Mouse (Mus musculus): ENCODE measurements around the gene Klc2. TPM values are rescaled to one million over a fixed set of nuclear protein-coding genes. Genes with fewer than 3 reads are reported as not detected.
"Not testable (repeated sequence)": the region's sequence is repeated elsewhere in the genome, so short reads cannot be mapped to it uniquely, and the experiment has no call there.

Gene Klc2
- polyA plus RNA-seq, 1 experiment from 2014 or later = 1.9 TPM

DNA sequence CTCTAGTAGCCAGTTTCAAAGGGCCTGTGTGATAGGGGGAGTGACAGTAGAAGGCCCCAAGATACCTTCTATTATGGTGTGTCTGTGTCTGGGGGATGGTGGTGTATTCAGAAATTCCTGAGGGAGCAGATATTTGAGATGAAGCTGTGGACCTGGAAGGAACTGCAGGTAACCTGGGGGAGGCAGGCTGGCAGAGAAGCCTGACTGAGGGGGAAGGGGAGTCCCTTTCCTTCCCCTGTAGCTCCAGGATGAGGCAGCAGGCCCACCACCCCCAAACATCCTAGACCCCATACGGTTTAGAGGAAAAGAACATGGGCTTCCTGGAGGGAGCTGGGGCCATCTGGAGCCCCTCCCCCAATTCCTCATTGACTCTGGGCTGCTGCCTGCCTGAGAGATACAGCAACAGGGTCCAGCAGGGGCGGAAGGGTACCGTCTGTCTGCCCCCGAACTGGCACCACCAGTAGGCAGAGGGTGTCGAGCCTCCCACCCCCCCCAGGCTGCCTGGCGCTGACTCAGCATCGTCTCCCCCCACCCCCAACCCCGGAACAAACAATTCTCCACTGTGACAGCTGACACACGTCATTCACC lies 22.4 kb downstream of the Klc2 start:
- Histone ChIP-seq H3K4me2 (ENCODE audit: low read depth, low read length) (no peak overlapping the region), H3K27me3 (ENCODE audit: control insufficient read depth, insufficient read depth, low read depth, low read length) (peaks cover 14% of the 10 kb centered on the region), H3K4me1 (ENCODE audit: control insufficient read depth, low read depth, low read length) (peaks cover 23% of the 10 kb centered on the region), H3K4me3 (ENCODE audit: low read depth, low read length) (no peak overlapping the region), H3K9ac (ENCODE audit: low read depth, low read length) (no peak overlapping the region), H3K36me3 (ENCODE audit: control insufficient read depth, insufficient read depth) (no peaks in the 10 kb centered on the region; the same call in 1 of the 2 replicates), H3K27ac (ENCODE audit: low read length) (no peak overlapping the region), H3K9me3 (replicated peaks; ENCODE audit: control insufficient read depth, low read length) (no peaks in the 10 kb centered on the region)
- ATAC-seq (ENCODE audit: low read depth) = no peak
- WGBS (ENCODE audit: insufficient replicate concordance) = 5% methylated on average over 9 of the region's 9 CpGs

- Histone ChIP-seq H3K9ac (ENCODE audit: low read depth, low read length) (no peak overlapping the region), H3K4me2 (ENCODE audit: low read depth, low read length) (no peak overlapping the region), H3K27ac (ENCODE audit: low read length) (no peak overlapping the region), H3K9me3 (replicated peaks; ENCODE audit: control insufficient read depth, low read length) (no peaks in the 10 kb centered on the region), H3K4me1 (ENCODE audit: control insufficient read depth, low read depth, low read length) (peaks cover 23% of the 10 kb centered on the region), H3K27me3 (ENCODE audit: control insufficient read depth, insufficient read depth, low read depth, low read length) (peaks cover 14% of the 10 kb centered on the region), H3K36me3 (ENCODE audit: control insufficient read depth, insufficient read depth) (no peaks in the 10 kb centered on the region; the same call in 1 of the 2 replicates), H3K4me3 (ENCODE audit: low read depth, low read length) (no peak overlapping the region)
- 42% methylated on average over 11 of the region's 11 CpGs for WGBS (ENCODE audit: insufficient replicate concordance)
- no peak for ATAC-seq (ENCODE audit: low read depth)
These were observed 23.5 kb downstream of the Klc2 start for GRCm38 (mm10) chr19:5094746-5095417.

DNA sequence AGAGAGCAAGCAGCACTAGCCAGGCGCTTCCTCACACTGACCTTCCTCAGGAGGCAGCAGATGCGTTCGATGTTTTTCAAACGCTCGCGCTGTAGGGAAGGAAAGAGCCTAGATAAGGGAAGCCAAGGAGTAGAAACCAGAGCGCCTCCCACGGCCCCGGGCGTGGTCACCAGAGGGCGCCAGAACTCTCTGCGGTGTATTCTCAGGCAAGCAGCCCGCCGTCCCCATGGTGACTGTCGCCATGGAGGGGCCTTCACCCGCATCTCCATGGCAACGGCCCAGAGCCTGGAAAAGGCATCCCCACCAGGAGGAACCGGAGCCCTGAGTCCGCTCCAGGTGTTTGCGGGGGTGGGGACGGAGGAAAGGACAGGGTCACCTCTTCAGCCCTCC lies 24.1 kb downstream of the Klc2 start:
- H3K36me3 ChIP-seq (ENCODE audit: control insufficient read depth, insufficient read depth) = no peaks in the 10 kb centered on the region; the same call in 1 of the 2 replicates
- H3K27ac ChIP-seq (ENCODE audit: low read length) = no peak overlapping the region
- 0% methylated on average over 21 of the region's 21 CpGs for WGBS (ENCODE audit: insufficient replicate concordance)
- ATAC-seq (ENCODE audit: low read depth) = peak; percentile 61
- H3K4me2 ChIP-seq (ENCODE audit: low read depth, low read length) = no peak overlapping the region
- peaks cover 14% of the 10 kb centered on the region for H3K27me3 ChIP-seq (ENCODE audit: control insufficient read depth, insufficient read depth, low read depth, low read length)
- H3K4me1 ChIP-seq (ENCODE audit: control insufficient read depth, low read depth, low read length) = peaks cover 26% of the 10 kb centered on the region
- H3K9me3 ChIP-seq (replicated peaks; ENCODE audit: control insufficient read depth, low read length) = no peaks in the 10 kb centered on the region
- H3K4me3 ChIP-seq (ENCODE audit: low read depth, low read length) = no peak overlapping the region
- H3K9ac ChIP-seq (ENCODE audit: low read depth, low read length) = no peak overlapping the region

GRCm38 (mm10) chr19:5093481-5094242 lies 24.7 kb downstream of the Klc2 start:
- no peak overlapping the region for H3K27ac ChIP-seq (ENCODE audit: low read length)
- H3K4me2 ChIP-seq (ENCODE audit: low read depth, low read length) = no peak overlapping the region
- peaks cover 14% of the 10 kb centered on the region for H3K27me3 ChIP-seq (ENCODE audit: control insufficient read depth, insufficient read depth, low read depth, low read length)
- H3K4me3 ChIP-seq (ENCODE audit: low read depth, low read length) = no peak overlapping the region
- peaks cover 31% of the 10 kb centered on the region for H3K4me1 ChIP-seq (ENCODE audit: control insufficient read depth, low read depth, low read length)
- WGBS (ENCODE audit: insufficient replicate concordance) = 61% methylated on average over 12 of the region's 12 CpGs
- no peak overlapping the region for H3K9ac ChIP-seq (ENCODE audit: low read depth, low read length)
- no peaks in the 10 kb centered on the region for H3K9me3 ChIP-seq (replicated peaks; ENCODE audit: control insufficient read depth, low read length)
- H3K36me3 ChIP-seq (ENCODE audit: control insufficient read depth, insufficient read depth) = no peaks in the 10 kb centered on the region; the same call in 1 of the 2 replicates
- no peak for ATAC-seq (ENCODE audit: low read depth)

GRCm38 (mm10) chr19:5092083-5092482 lies 26.3 kb downstream of the Klc2 start:
- Histone ChIP-seq H3K36me3 (ENCODE audit: control insufficient read depth, insufficient read depth) (no peaks in the 10 kb centered on the region; the same call in 1 of the 2 replicates), H3K27me3 (ENCODE audit: control insufficient read depth, insufficient read depth, low read depth, low read length) (peaks cover 9% of the 10 kb centered on the region), H3K4me2 (ENCODE audit: low read depth, low read length) (no peak overlapping the region), H3K27ac (ENCODE audit: low read length) (no peak overlapping the region), H3K9me3 (replicated peaks; ENCODE audit: control insufficient read depth, low read length) (no peaks in the 10 kb centered on the region), H3K9ac (ENCODE audit: low read depth, low read length) (no peak overlapping the region), H3K4me1 (ENCODE audit: control insufficient read depth, low read depth, low read length) (peaks cover 25% of the 10 kb centered on the region), H3K4me3 (ENCODE audit: low read depth, low read length) (no peak overlapping the region)
- no peak for ATAC-seq (ENCODE audit: low read depth)
- 70% methylated on average over 10 of the region's 10 CpGs for WGBS (ENCODE audit: insufficient replicate concordance)

GRCm38 (mm10) chr19:5089324-5089723 lies 29.0 kb downstream of the Klc2 start:
- no peak for ATAC-seq (ENCODE audit: low read depth)
- no peak overlapping the region for H3K27ac ChIP-seq (ENCODE audit: low read length)
- 84% methylated on average over 4 of the region's 4 CpGs for WGBS (ENCODE audit: insufficient replicate concordance)
- H3K4me2 ChIP-seq (ENCODE audit: low read depth, low read length) = peak overlapping the region; percentile 91
- peaks cover 27% of the 10 kb centered on the region for H3K27me3 ChIP-seq (ENCODE audit: control insufficient read depth, insufficient read depth, low read depth, low read length)
- H3K4me1 ChIP-seq (ENCODE audit: control insufficient read depth, low read depth, low read length) = peaks cover 27% of the 10 kb centered on the region
- H3K36me3 ChIP-seq (ENCODE audit: control insufficient read depth, insufficient read depth) = no peaks in the 10 kb centered on the region; the same call in 1 of the 2 replicates
- peak overlapping the region; percentile 79 for H3K9ac ChIP-seq (ENCODE audit: low read depth, low read length)
- H3K4me3 ChIP-seq (ENCODE audit: low read depth, low read length) = peak overlapping the region; percentile 83
- no peaks in the 10 kb centered on the region for H3K9me3 ChIP-seq (replicated peaks; ENCODE audit: control insufficient read depth, low read length)

DNA sequence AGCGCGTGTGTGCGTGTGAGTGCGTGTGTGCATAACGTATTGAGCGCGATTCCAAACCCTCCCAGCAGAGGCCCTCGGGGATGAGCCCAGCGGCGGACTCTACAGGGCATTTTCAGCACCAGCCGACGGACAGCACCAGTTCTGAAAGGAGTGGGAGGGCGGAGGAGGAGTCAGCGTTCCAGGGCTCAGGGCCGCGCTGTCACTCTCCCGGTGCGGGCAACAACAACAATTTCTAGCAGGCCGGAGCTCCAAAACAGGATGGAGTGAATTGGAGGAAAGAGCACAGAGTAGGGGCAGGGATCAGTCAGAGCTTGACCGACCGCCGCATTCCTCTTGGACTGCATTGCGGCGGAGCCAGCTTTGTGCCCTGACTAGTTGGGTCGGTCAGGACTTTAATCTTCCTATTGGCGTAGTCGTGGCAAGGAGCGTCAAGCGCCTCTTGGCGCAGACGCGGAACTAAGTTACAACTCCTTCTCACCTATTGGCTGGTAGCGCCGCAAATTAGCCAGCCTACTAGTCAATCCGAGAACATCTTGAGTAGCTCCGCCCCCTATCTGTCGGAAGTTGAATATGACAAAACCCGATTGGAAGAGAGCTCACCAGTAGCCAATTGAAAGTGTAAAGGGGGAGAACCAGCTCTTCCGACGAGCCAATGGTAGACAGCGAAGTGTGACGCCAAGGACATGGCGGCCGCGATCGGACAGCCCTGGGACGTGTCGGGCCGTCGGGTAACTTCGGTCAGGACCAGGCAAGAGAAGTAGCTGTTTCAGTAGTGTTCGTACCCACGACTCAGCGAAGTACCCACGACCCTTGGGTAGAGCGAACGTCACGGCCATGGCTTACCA lies 30.3 kb downstream of the Klc2 start, which contains the start of gene Yif1a:
Gene Yif1a, plus strand, starts transcription at position 655 of the 845 bp plus-strand sequence.
- Histone ChIP-seq H3K4me1 (ENCODE audit: control insufficient read depth, low read depth, low read length) (peaks cover 21% of the 10 kb centered on the region), H3K4me2 (ENCODE audit: low read depth, low read length) (peak within 1 kb of the TSS; percentile 91), H3K27me3 (ENCODE audit: control insufficient read depth, insufficient read depth, low read depth, low read length) (peaks cover 39% of the 10 kb centered on the region), H3K27ac (ENCODE audit: low read length) (peak within 1 kb of the TSS; percentile 92), H3K9me3 (replicated peaks; ENCODE audit: control insufficient read depth, low read length) (no peaks in the 10 kb centered on the region), H3K9ac (ENCODE audit: low read depth, low read length) (peak within 1 kb of the TSS; percentile 79), H3K36me3 (ENCODE audit: control insufficient read depth, insufficient read depth) (no peaks in the 10 kb centered on the region; the same call in 1 of the 2 replicates), H3K4me3 (ENCODE audit: low read depth, low read length) (peak within 1 kb of the TSS; percentile 83)
- peak; percentile 88 for ATAC-seq (ENCODE audit: low read depth)
- WGBS (ENCODE audit: insufficient replicate concordance) = under 1% methylated on average over 58 of the region's 58 CpGs

DNA sequence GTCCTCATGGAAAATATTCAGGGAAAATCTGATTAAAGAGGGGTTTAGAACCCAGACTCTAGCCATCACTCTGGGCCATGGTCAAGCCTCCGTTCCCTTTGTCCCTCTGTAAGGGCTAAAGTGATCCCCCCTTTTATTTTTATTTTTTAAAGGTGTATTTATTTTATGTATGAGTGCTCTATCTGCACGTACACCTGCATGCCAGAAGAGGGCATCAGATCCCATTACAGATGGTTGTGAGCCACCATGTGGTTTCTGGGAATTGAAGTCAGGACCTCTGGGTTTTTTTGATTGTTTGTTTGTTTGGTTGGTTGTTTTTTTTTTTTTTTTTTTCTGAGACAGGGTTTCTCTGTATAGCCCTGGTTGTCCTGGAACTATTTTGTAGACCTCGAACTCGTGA lies 31.8 kb downstream of the Klc2 start:
- peaks cover 21% of the 10 kb centered on the region for H3K4me1 ChIP-seq (ENCODE audit: control insufficient read depth, low read depth, low read length)
- H3K4me3 ChIP-seq (ENCODE audit: low read depth, low read length); H3K36me3 ChIP-seq (ENCODE audit: control insufficient read depth, insufficient read depth); H3K27ac ChIP-seq (ENCODE audit: low read length); H3K9ac ChIP-seq (ENCODE audit: low read depth, low read length); H3K9me3 ChIP-seq (replicated peaks; ENCODE audit: control insufficient read depth, low read length); ATAC-seq (ENCODE audit: low read depth); H3K4me2 ChIP-seq (ENCODE audit: low read depth, low read length): not testable (repeated sequence)
- WGBS (ENCODE audit: insufficient replicate concordance) = 48% methylated on average over 4 of the region's 4 CpGs
- H3K27me3 ChIP-seq (ENCODE audit: control insufficient read depth, insufficient read depth, low read depth, low read length) = peaks cover 55% of the 10 kb centered on the region
